Mouse (Mus musculus): ENCODE measurements around the gene Krtap11-1.

DNA sequence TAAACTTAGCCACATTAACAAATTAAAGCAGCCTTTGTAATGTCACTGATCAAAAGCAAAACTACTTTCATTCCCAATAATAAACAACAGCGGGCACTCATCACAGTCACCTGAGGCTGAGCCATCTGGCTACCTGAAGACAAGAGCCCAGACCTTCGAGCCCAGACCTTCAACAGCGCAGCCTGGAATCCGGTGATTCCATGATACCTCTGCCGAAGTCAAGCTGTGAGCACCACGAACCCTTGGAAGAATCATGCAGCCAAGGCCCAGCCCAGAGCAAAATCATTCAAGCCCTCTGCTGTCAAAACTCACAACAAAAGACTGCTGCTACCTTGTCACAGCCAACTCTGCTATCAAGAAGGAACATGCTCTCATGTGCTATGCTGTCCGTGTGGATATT, 47.2 kb upstream of the Krtap11-1 start:
- no peak for TF ChIP-seq CTCF (conservative IDR thresholded peaks at IDR 0.05; ENCODE audit: insufficient read depth, insufficient read length, low read depth, low read length)
- TF ChIP-seq POLR2A (IDR thresholded peaks at IDR 0.05; ENCODE audit: low read depth, low read length): no peak

Measured in kidney, adult 2 months (tissue).